Mouse (Mus musculus) myocyte (in vitro differentiated cells): Measurements from ENCODE around the gene Tlcd2. TPM values are rescaled to one million over a fixed set of nuclear protein-coding genes. Genes with fewer than 3 reads are reported as not detected.

Source experiments
- H3K27me3 ChIP-seq: one replicate; pipeline ENCODE4 v1.6.1; 2011; ENCODE audit not compliant: control insufficient read depth, insufficient read depth, insufficient read length
- H3K36me3 ChIP-seq: one replicate; pipeline ENCODE4 v1.6.1; 2011; ENCODE audit not compliant: control insufficient read depth, insufficient read depth
- H3K4me2 ChIP-seq: one replicate; pipeline ENCODE4 v1.6.1; 2011; ENCODE audit warnings: low read depth, control low read depth
- H3K4me3 ChIP-seq: one replicate; pipeline ENCODE4 v1.5.1; 2011; ENCODE audit warnings: mild to moderate bottlenecking, control low read depth, moderate library complexity
- H3K79me2 ChIP-seq: one replicate; pipeline ENCODE4 v1.6.1; 2011; ENCODE audit not compliant: control insufficient read depth, insufficient read depth
- H3ac ChIP-seq: one replicate; pipeline ENCODE4 v1.6.1; 2011; ENCODE audit not compliant: control insufficient read depth, insufficient read length
- CEBPB ChIP-seq: IDR thresholded peaks from 2 replicates; pipeline ENCODE4 v1.6.1; 2011; ENCODE audit warnings: mild to moderate bottlenecking, moderate library complexity; ENCODE audit not compliant: poor library complexity, insufficient read depth, severe bottlenecking
- E2F4 ChIP-seq: IDR thresholded peaks from one replicate; pipeline ENCODE4 v1.6.1; 2011; ENCODE audit warnings: mild to moderate bottlenecking, control low read depth, moderate library complexity; ENCODE audit not compliant: insufficient read depth
- MAX ChIP-seq: IDR thresholded peaks from one replicate; pipeline ENCODE4 v1.6.1; 2011; ENCODE audit warnings: low read depth, mild to moderate bottlenecking, control low read depth
- MYOD1 ChIP-seq, 3 experiments: IDR thresholded peaks; one replicate each; pipeline ENCODE4 v1.6.1; 2011; ENCODE audit warnings: control low read depth in 2 of 3, low read depth in 2 of 3, mild to moderate bottlenecking in 2 of 3, moderate library complexity in 1 of 3; ENCODE audit not compliant: insufficient read length in 2 of 3, control insufficient read depth in 1 of 3
- MYOG ChIP-seq, 3 experiments: IDR thresholded peaks; one replicate each; pipeline ENCODE4 v1.6.1; 2011; ENCODE audit warnings: control low read depth in 2 of 3, low read depth in 2 of 3, mild to moderate bottlenecking in 2 of 3; ENCODE audit not compliant: insufficient read length in 2 of 3, control insufficient read depth in 1 of 3, insufficient read depth in 1 of 3
- POLR2A ChIP-seq: IDR thresholded peaks from one replicate; pipeline ENCODE4 v1.6.1; 2011; ENCODE audit warnings: low read depth, mild to moderate bottlenecking, control low read depth, moderate library complexity; ENCODE audit not compliant: insufficient read length
- POLR2AphosphoS2 ChIP-seq: IDR thresholded peaks from one replicate; pipeline ENCODE4 v1.6.1; 2011; ENCODE audit warnings: low read depth, control low read depth; ENCODE audit not compliant: insufficient read length
- REST ChIP-seq: IDR thresholded peaks from one replicate; pipeline ENCODE4 v1.6.1; 2011; ENCODE audit warnings: mild to moderate bottlenecking, control low read depth, moderate library complexity; ENCODE audit not compliant: insufficient read depth, insufficient read length
- SRF ChIP-seq: IDR thresholded peaks from one replicate; pipeline ENCODE4 v1.6.1; 2011; ENCODE audit warnings: low read depth; ENCODE audit not compliant: control insufficient read depth, insufficient read length
- TCF12 ChIP-seq: IDR thresholded peaks from one replicate; pipeline ENCODE4 v1.6.1; 2011; ENCODE audit warnings: mild to moderate bottlenecking, control low read depth; ENCODE audit not compliant: poor library complexity, insufficient read depth, severe bottlenecking
- TCF3 ChIP-seq: IDR thresholded peaks from one replicate; pipeline ENCODE4 v1.6.1; 2011; ENCODE audit warnings: low read depth, control low read depth; ENCODE audit not compliant: insufficient read length
- USF1 ChIP-seq: IDR thresholded peaks from one replicate; pipeline ENCODE4 v1.6.1; 2011; ENCODE audit warnings: low read depth, mild to moderate bottlenecking, control low read depth, moderate library complexity
- polyA plus RNA-seq: library from polyadenylated mRNA; unstranded; fragments of >200 nt; fragmentation: generic; extraction: Trizol; gene quantifications from one replicate; pipeline ENCODE4 v1.2.1, GENCODE M21; 2012; ENCODE audit warnings: missing spikeins

The Tlcd2 gene
- polyA plus RNA-seq, 1 experiment = 2.9 TPM

DNA sequence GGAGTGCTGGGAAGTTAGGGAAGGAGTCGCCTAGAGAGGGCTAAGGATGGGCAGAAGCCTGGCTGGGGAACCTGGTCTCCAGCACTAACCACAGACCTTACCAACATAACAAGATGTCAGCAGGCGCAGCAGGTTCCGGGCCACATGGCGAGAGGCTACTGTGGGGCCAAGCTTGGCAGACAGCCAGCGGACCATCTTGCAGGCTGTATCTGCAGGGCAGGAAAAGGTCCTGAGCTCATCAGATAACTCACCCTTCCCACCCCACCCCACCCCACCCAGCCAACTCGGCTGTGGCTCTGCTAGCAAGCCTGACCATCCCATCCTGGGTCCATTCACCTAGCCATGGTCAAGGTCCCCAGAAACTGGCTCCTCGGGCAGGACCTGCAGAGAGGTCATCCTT, 11.8 kb upstream of the Tlcd2 start:
- peaks cover 15% of the 10 kb centered on the region for H3K79me2 ChIP-seq
- H3K36me3 ChIP-seq = peaks cover 5% of the 10 kb centered on the region
- no peak overlapping the region for H3K4me2 ChIP-seq
- TF ChIP-seq USF1 (no peak), TCF12 (no peak), MYOD1 (IDR thresholded peaks at IDR 0.05; ENCODE audit: control insufficient read depth in 1 of 3, insufficient read length in 2 of 3, low read depth in 2 of 3) (no peak), SRF (no peak), POLR2AphosphoS2 (no peak), TCF3 (no peak), E2F4 (no peak), CEBPB (no peak), MAX (no peak), REST (no peak), POLR2A (no peak), MYOG (IDR thresholded peaks at IDR 0.05; ENCODE audit: control insufficient read depth in 1 of 3, insufficient read depth in 1 of 3, insufficient read length in 2 of 3, low read depth in 2 of 3) (no peak)
- no peak overlapping the region for H3ac ChIP-seq
- no peak overlapping the region for H3K4me3 ChIP-seq
- H3K27me3 ChIP-seq = no peaks in the 10 kb centered on the region

DNA sequence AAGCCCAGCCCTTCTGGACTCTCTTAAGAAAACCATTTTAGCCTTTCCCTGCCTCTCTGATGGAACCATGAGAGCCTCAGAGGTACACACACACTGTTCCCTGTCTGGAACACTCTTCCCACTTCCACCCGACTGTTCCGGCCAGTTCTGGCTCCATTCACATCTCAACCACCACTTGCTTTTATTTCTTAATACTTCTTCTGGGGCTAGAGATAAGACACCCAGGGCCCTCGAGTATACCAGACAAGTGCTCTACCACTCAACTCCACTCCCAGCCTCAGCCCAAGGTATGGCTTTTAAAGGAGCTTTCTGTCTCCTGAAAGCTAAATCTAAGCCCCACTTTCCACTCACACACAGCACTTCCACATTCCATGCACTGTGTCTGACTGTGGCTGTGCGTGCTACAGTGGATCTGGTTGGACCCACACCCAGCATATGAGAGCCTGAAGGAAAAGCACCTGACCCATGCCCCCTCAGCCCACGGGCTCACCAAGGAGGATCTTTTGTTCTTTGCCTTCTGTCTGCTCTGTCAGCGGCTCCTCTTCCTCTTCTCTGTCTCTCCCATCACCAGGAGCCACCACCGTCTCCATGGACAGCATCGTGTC, 11.1 kb upstream of the Tlcd2 start:
- H3K36me3 ChIP-seq = peaks cover 5% of the 10 kb centered on the region

DNA sequence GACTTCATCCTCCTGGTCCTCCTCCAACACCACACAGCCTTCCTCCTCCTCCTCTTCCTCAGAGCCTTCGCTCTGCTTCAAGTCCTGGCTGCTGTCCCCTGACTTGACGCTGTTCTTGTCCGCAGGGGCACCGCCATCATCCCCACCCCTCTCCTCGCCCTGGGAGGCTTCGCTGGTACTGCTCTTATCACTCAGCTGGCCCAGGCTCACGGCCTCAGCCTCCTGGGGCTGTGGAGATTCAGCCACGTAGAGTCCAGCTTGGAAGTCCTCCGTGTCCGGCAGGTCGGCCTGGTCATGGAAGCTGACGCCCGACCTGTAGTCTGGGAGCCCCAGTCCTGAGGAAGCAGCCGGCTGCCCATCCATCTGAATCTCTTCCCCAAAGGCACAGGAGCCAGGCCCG, 10.6 kb upstream of the Tlcd2 start:
- Histone ChIP-seq H3K4me3 (no peak overlapping the region), H3ac (no peak overlapping the region), H3K36me3 (peaks cover 5% of the 10 kb centered on the region), H3K4me2 (no peak overlapping the region), H3K79me2 (peaks cover 15% of the 10 kb centered on the region), H3K27me3 (no peaks in the 10 kb centered on the region)
- no peak for TF ChIP-seq TCF3
- TF ChIP-seq TCF12 = no peak
- TF ChIP-seq MYOD1 (IDR thresholded peaks at IDR 0.05; ENCODE audit: control insufficient read depth in 1 of 3, insufficient read length in 2 of 3, low read depth in 2 of 3) = no peak
- no peak for TF ChIP-seq MAX
- no peak for TF ChIP-seq SRF
- no peak for TF ChIP-seq REST
- TF ChIP-seq CEBPB = no peak
- TF ChIP-seq POLR2A = no peak

More for the DNA sequence above, 11.1 kb upstream of the Tlcd2 start:
- H3K4me3 ChIP-seq = no peak overlapping the region
- H3ac ChIP-seq = no peak overlapping the region
- H3K27me3 ChIP-seq = no peaks in the 10 kb centered on the region
- TF ChIP-seq E2F4 (no peak), CEBPB (no peak), POLR2A (no peak), MYOG (IDR thresholded peaks at IDR 0.05; ENCODE audit: control insufficient read depth in 1 of 3, insufficient read depth in 1 of 3, insufficient read length in 2 of 3, low read depth in 2 of 3) (no peak), USF1 (no peak), MYOD1 (IDR thresholded peaks at IDR 0.05; ENCODE audit: control insufficient read depth in 1 of 3, insufficient read length in 2 of 3, low read depth in 2 of 3) (no peak), TCF3 (no peak), SRF (no peak), MAX (no peak), POLR2AphosphoS2 (no peak), REST (no peak), TCF12 (no peak)
- peak overlapping the region; percentile 6 for H3K4me2 ChIP-seq
- peaks cover 15% of the 10 kb centered on the region for H3K79me2 ChIP-seq

DNA sequence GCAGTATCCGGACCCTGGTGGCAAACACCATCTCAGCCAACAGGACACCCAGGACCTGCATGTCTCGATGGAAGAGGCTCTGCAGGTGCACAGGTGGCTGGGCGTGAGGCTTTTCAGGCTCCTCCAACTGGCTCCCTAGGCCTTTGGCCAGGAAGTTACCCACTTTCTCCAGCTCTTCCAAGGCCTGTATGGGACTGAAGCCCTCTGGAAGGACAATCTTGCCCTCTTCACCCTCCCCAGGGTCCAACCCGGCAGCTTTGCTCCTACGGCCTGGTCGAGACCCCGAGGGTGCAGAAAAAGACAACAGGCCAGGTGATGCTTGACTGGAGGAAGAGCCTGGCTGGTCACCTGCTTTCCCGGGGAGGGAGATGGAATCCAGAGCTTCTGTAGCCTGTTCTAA, 9.4 kb upstream of the Tlcd2 start:
- H3K4me2 ChIP-seq = no peak overlapping the region

More for the DNA sequence above, 9.4 kb upstream of the Tlcd2 start:
- Histone ChIP-seq H3K4me3 (no peak overlapping the region), H3ac (no peak overlapping the region), H3K36me3 (peaks cover 5% of the 10 kb centered on the region), H3K27me3 (no peaks in the 10 kb centered on the region), H3K79me2 (peaks cover 15% of the 10 kb centered on the region)
- no peak for TF ChIP-seq USF1
- TF ChIP-seq MAX = no peak
- no peak for TF ChIP-seq SRF
- no peak for TF ChIP-seq TCF3
- TF ChIP-seq POLR2AphosphoS2 = no peak
- TF ChIP-seq TCF12 = no peak
- TF ChIP-seq POLR2A = no peak
- no peak for TF ChIP-seq CEBPB
- no peak for TF ChIP-seq MYOD1 (IDR thresholded peaks at IDR 0.05; ENCODE audit: control insufficient read depth in 1 of 3, insufficient read length in 2 of 3, low read depth in 2 of 3)
- no peak for TF ChIP-seq E2F4
- TF ChIP-seq REST = no peak
